Mouse (Mus musculus) ES-Bruce4 (cell line): Measurements from ENCODE around the gene Cnot3. TPM values are rescaled to one million over a fixed set of nuclear protein-coding genes. Genes with fewer than 3 reads are reported as not detected.
"Not testable (repeated sequence)": the region's sequence is repeated elsewhere in the genome, so short reads cannot be mapped to it uniquely, and the experiment has no call there.

ENCODE experiments used
- H3K27ac ChIP-seq: 2 replicates; pipeline ENCODE4 v1.5.1; 2012; ENCODE audit warnings: low read length, inconsistent platforms; ENCODE audit not compliant: insufficient read depth
- H3K27me3 ChIP-seq: 2 replicates; pipeline ENCODE4 v1.6.1; 2012; ENCODE audit warnings: mild to moderate bottlenecking, low read length, inconsistent platforms; ENCODE audit not compliant: control insufficient read depth, poor library complexity, insufficient read depth, severe bottlenecking
- H3K36me3 ChIP-seq: 2 replicates; pipeline ENCODE4 v1.6.1; 2012; ENCODE audit warnings: inconsistent platforms, mild to moderate bottlenecking, low read length, moderate library complexity; ENCODE audit not compliant: control insufficient read depth, poor library complexity, insufficient read depth, severe bottlenecking
- H3K4me1 ChIP-seq: one replicate; pipeline ENCODE4 v1.8.1; 2011; ENCODE audit warnings: low read length; ENCODE audit not compliant: control insufficient read depth, insufficient read depth
- H3K4me3 ChIP-seq: 2 replicates; pipeline ENCODE4 v1.5.1; 2011; ENCODE audit warnings: low read depth, mild to moderate bottlenecking, low read length
- H3K9ac ChIP-seq: 2 replicates; pipeline ENCODE4 v1.6.1; 2012; ENCODE audit warnings: low read depth, mild to moderate bottlenecking, inconsistent platforms; ENCODE audit not compliant: poor library complexity, severe bottlenecking
- H3K9me3 ChIP-seq: replicated peaks from 2 replicates; pipeline ENCODE4 v1.6.1; 2012; ENCODE audit warnings: mild to moderate bottlenecking, low read length, inconsistent platforms; ENCODE audit not compliant: control insufficient read depth, poor library complexity, insufficient read depth, severe bottlenecking
- CTCF ChIP-seq: IDR thresholded peaks from one replicate; pipeline ENCODE4 v1.8.1; 2011; ENCODE audit warnings: low read depth, low read length
- EP300 ChIP-seq: IDR thresholded peaks from 2 replicates; pipeline ENCODE4 v1.6.1; 2011; ENCODE audit warnings: low read depth, low read length; ENCODE audit not compliant: insufficient read depth
- POLR2A ChIP-seq: IDR thresholded peaks from one replicate; pipeline ENCODE4 v1.8.1; 2011; ENCODE audit warnings: low read length; ENCODE audit not compliant: insufficient read depth
- polyA plus RNA-seq: library from polyadenylated mRNA; stranded (reverse); fragments of >200 nt; gene quantifications from 2 replicates; pipeline ENCODE4 v1.2.4, GENCODE M21; 2011; ENCODE audit warnings: low read depth; ENCODE audit not compliant: missing spikeins, insufficient read depth, insufficient read length

Gene Cnot3
- polyA plus RNA-seq, 1 experiment = 141 TPM

- Histone ChIP-seq H3K36me3 (peaks cover 41% of the 10 kb centered on the region), H3K4me3 (peak overlapping the region; percentile 88), H3K4me1 (no peaks in the 10 kb centered on the region), H3K27ac (peak overlapping the region; percentile 84), H3K9me3 (no peaks in the 10 kb centered on the region), H3K27me3 (no peaks in the 10 kb centered on the region), H3K9ac (peak overlapping the region; percentile 92)
- TF ChIP-seq EP300 = no peak
- TF ChIP-seq CTCF = no peak
- no peak for TF ChIP-seq POLR2A
Observed at GRCm38 (mm10) chr7:3706343-3706934, 61.4 kb downstream of the Cnot3 start.

- Histone ChIP-seq H3K4me3 (no peak overlapping the region; the same call in 1 of the 2 replicates), H3K27me3 (no peaks in the 10 kb centered on the region), H3K4me1 (no peaks in the 10 kb centered on the region), H3K36me3 (peaks cover 41% of the 10 kb centered on the region), H3K9me3 (no peaks in the 10 kb centered on the region), H3K27ac (peak overlapping the region; percentile 77), H3K9ac (peak overlapping the region; percentile 92)
- TF ChIP-seq CTCF = no peak
- no peak for TF ChIP-seq EP300
- no peak for TF ChIP-seq POLR2A
Observed at GRCm38 (mm10) chr7:3707027-3707426, 62.0 kb downstream of the Cnot3 start.

- Histone ChIP-seq H3K9ac (peak overlapping the region; percentile 31; the same call in 1 of the 2 replicates), H3K9me3 (no peaks in the 10 kb centered on the region), H3K27me3 (no peaks in the 10 kb centered on the region), H3K27ac (peak overlapping the region; percentile 35; the same call in 1 of the 2 replicates), H3K36me3 (peaks cover 41% of the 10 kb centered on the region), H3K4me1 (no peaks in the 10 kb centered on the region), H3K4me3 (no peak overlapping the region)
- TF ChIP-seq POLR2A (no peak), EP300 (no peak), CTCF (no peak)
Observed at GRCm38 (mm10) chr7:3707568-3708413, 62.7 kb downstream of the Cnot3 start.

- not testable (repeated sequence) for H3K9me3 ChIP-seq, H3K4me1 ChIP-seq, H3K9ac ChIP-seq, H3K27ac ChIP-seq, H3K27me3 ChIP-seq, H3K4me3 ChIP-seq
- peaks cover 41% of the 10 kb centered on the region for H3K36me3 ChIP-seq
Observed at GRCm38 (mm10) chr7:3708447-3708980, 63.4 kb downstream of the Cnot3 start.

- TF ChIP-seq CTCF (no peak), POLR2A (no peak), EP300 (no peak)
- Histone ChIP-seq H3K36me3 (peaks cover 41% of the 10 kb centered on the region), H3K27ac (no peak overlapping the region), H3K9me3 (no peaks in the 10 kb centered on the region), H3K4me1 (no peaks in the 10 kb centered on the region), H3K27me3 (no peaks in the 10 kb centered on the region), H3K4me3 (no peak overlapping the region), H3K9ac (no peak overlapping the region)
Observed at GRCm38 (mm10) chr7:3709000-3709399, 63.9 kb downstream of the Cnot3 start.

Other genes starting within 250 kb of the Cnot3 start
- gene Cacng6, start 221.1 kb upstream of the Cnot3 start, polyA plus RNA-seq = 16.6 and 17.6 TPM in 2 replicates
- 4.7 and 6.3 TPM in 2 replicates for gene Tarm1, start 142.6 kb upstream of the Cnot3 start, polyA plus RNA-seq
- 0.37 TPM in 1 of 2 replicates, not detected in the other for gene Oscar, start 29.1 kb upstream of the Cnot3 start, polyA plus RNA-seq
- 266 and 305 TPM in 2 replicates for gene Ndufa3, start 27.9 kb upstream of the Cnot3 start, polyA plus RNA-seq
- gene Tfpt, start 15.3 kb upstream of the Cnot3 start, polyA plus RNA-seq = 23.6 and 29.9 TPM in 2 replicates
- 67.3 and 80.1 TPM in 2 replicates for gene Prpf31, start 15.3 kb upstream of the Cnot3 start, polyA plus RNA-seq
- gene Leng1, start 20.6 kb downstream of the Cnot3 start, polyA plus RNA-seq = 8.3 and 9.0 TPM in 2 replicates
- gene Tmc4, start 32.3 kb downstream of the Cnot3 start, polyA plus RNA-seq = 15.9 and 16.4 TPM in 2 replicates
- gene Tsen34, start 47.6 kb downstream of the Cnot3 start, polyA plus RNA-seq = 60.6 and 64.6 TPM in 2 replicates
- gene Mboat7, start 48.3 kb downstream of the Cnot3 start, polyA plus RNA-seq = 44.6 and 48.3 TPM in 2 replicates
- 1,660 and 1,729 TPM in 2 replicates for gene Rps9, start 58.7 kb downstream of the Cnot3 start, polyA plus RNA-seq
- gene Pirb, start 75.1 kb downstream of the Cnot3 start, polyA plus RNA-seq = not detected in 2 replicates
- not detected in 2 replicates for gene Gm15448, start 180.4 kb downstream of the Cnot3 start, polyA plus RNA-seq
- not detected in 2 replicates for gene Pira2, start 199.8 kb downstream of the Cnot3 start, polyA plus RNA-seq